Mouse (Mus musculus): ENCODE results near the gene Kcnmb3. TPM values are rescaled to one million over a fixed set of nuclear protein-coding genes. Genes with fewer than 3 reads are reported as not detected.
"Not testable (repeated sequence)": the region's sequence is repeated elsewhere in the genome, so short reads cannot be mapped to it uniquely, and the experiment has no call there.

Kcnmb3 gene
- total RNA-seq, 2 experiments from 2014 or later, result 0.66 TPM; not detected in 1

DNA sequence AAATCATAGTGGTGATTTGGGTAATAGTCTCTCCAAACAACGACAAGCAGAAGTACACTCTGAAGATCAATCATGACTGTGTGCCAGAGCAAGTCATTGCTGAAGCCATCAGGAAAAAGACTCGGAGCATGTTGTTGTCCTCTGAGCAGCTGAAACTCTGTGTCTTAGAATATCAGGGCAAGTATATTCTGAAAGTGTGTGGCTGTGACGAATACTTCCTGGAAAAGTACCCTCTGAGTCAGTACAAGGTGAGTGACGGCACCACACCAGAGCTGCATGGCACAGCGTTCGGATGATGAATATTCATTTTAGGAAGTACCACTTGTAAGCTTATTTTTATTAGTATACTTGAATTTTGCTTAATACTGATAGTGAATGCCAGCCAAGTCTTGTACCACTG lies 54.2 kb downstream of the Kcnmb3 start:
- no peak for DNase-seq (ENCODE audit: extremely low spot score in 1 of 2, low spot score in 1 of 2)

DNA sequence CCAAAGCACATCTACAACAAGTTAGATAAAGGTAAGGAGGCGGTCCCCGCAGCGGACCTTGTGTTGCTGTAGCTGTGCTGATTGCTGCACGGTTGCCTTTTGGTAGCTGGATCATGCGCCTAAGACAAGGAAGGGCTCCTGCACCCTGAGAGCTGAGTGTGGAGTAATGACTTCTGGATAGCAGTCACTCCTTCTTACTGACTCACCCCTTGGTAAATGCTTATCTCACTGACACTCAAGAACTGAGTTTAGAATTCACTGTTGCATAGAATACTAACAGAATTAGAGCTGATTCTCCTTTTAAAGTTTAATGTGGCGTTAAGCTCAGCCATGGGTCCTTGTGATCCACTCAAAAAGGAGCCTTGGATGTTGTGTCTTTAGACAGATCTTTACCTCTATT lies 54.7 kb downstream of the Kcnmb3 start:
- no peak for DNase-seq (ENCODE audit: extremely low spot score in 1 of 2, low spot score in 1 of 2)

DNA sequence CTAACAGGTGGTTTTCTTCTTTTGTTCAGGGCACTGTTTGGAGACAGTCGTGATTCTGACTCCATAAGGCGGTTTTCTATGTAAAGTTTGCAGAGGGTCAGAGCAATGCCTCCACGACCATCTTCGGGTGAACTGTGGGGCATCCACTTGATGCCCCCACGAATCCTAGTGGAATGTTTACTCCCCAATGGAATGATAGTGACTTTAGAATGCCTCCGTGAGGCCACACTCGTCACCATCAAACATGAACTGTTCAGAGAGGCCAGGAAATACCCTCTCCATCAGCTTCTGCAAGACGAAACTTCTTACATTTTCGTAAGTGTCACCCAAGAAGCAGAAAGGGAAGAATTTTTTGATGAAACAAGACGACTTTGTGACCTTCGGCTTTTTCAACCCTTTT lies 55.9 kb downstream of the Kcnmb3 start:
- no peak for DNase-seq (ENCODE audit: extremely low spot score in 1 of 2, low spot score in 1 of 2)

DNA sequence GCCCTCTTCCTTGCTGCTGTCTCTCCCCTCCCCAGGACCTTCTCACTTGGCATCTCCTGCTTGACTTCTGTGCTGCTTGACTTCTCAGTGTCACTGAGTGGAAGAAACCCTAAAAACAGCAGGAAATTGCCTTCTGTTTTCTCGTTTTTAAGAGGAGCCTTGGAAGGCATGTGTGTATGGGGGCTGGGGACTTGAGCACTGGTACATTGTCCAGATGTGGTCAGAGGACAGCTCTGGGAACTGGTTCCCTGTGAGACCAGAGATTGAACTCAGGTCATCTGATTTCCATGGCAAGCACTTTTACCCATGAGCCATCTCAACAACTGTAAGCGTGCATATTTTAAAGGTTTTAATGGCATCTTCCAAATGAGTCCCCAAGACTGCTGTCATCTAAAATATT lies 58.0 kb downstream of the Kcnmb3 start:
- DNase-seq (ENCODE audit: extremely low spot score in 1 of 2, low spot score in 1 of 2), result no peak

DNA sequence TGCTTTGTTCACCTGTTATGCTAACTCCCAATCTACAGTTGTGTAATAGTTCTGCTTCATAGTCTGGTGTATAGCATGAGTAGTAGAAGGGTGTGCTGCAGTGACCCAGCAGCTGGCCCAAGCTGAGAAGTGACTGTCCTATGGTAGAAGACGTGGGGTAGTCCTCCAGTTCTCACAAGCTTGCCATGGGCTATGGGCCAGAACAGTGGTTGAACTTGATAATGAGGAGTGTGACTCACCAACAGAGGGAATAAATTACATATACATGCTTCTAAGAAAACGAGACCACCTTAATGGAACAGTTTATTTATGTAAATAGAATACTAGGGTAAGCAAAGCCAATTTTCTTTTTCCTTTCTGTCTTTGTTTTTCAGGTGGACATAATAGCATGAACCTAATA lies 61.6 kb downstream of the Kcnmb3 start:
- no peak for DNase-seq (ENCODE audit: extremely low spot score in 1 of 2, low spot score in 1 of 2)

DNA sequence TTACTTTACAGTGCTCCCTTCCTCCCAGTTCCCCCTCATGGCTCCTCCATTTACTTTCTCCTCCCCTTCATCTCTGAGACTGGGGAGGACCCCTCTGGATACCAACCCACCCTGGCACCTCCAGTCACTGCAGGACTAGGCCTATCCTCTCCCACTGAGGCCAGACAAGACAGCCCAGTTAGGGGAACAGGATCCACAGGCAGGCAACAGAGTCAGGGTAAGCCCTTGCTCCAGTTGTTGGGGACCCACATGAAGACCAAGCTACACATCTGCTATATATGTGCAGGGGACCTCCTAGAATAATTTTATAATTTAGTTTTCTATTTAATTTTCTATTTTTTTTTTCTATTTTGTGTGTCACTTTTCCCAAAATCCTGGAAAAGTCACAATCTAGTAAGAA lies 62.7 kb downstream of the Kcnmb3 start:
- not testable (repeated sequence) for DNase-seq (ENCODE audit: extremely low spot score in 1 of 2, low spot score in 1 of 2)

DNA sequence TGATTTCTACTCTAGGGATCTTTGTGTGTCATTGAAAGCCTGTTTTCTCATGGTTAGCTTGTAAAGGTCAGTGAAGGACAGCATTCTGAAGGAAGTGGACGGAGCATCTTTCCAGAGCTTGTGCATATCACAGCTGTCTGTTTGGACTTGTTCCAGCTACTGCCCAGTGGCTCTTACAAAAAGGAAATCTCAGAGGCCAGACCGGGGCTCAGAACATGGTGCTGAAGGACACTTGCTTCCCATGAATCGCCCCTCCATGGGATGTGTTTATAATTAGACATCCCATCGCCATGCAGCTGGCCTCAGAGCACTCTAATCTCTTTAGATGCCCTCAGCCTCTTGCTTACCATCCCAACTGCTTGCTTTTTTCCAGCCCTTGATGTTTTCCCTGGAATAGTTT lies 63.1 kb downstream of the Kcnmb3 start:
- DNase-seq (ENCODE audit: extremely low spot score in 1 of 2, low spot score in 1 of 2), result no peak

DNA sequence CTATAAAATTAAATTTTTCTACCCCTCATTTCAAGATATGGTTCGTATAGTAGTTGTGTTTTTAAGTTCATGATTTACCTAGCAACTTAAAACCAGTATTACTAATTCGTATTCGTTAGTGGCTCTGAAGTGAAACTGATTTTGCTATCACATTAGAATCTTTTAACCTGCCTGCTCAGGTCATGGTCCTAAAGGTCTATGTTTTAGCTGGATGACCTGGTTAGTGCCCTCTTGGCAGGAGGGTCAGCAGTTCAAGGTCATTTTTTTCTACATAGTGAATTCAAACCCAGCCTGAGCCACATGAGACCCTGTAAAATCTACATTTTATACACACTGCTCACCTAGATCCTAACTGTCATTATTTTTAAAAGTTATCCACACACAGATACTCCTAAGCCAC lies 63.7 kb downstream of the Kcnmb3 start:
- no peak for DNase-seq (ENCODE audit: extremely low spot score in 1 of 2, low spot score in 1 of 2)

DNA sequence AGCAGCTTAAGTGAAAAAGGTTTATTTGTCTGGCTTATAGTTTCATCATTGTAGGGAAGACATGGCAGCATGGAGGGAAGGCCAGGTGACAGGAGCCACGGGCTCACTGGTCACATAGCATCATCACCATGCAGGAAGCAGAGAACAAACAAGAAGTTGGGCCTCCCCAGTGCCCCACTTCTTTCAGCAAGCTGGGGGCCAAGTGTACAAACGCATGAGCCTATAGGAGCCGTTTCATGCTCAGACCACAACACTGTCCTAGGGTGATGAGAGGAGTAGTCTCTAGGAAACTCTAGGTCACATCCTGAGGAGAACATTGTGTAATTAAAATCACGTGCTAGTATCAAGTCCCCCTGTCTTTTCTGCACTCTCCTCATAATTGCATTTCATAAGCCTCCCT lies 64.3 kb downstream of the Kcnmb3 start:
- no peak for DNase-seq (ENCODE audit: extremely low spot score in 1 of 2, low spot score in 1 of 2)

Other genes with a start within 250 kb of the Kcnmb3 start
- gene Zmat3, start 126.2 kb downstream of the Kcnmb3 start, total RNA-seq (2021), result 10 to 100 TPM; 66.4 to 74.3 TPM
- gene Pik3ca, start 94.6 kb downstream of the Kcnmb3 start, total RNA-seq (2021), result 10 to 100 TPM; 43.6 to 44.0 TPM
- 10 to 100 TPM; 30.5 to 36.1 TPM for gene Zfp639, start 18.0 kb upstream of the Kcnmb3 start, total RNA-seq (2021)
- 100 to 1,000 TPM in 1 of 2 experiments, 10 to 100 TPM in 1; 87.7 to 100 TPM for gene Mfn1, start 37.2 kb upstream of the Kcnmb3 start, total RNA-seq (2021)
- gene Gnb4, start 124.4 kb upstream of the Kcnmb3 start, total RNA-seq (2021), result 10 to 100 TPM; 28.2 to 29.1 TPM
- 10 to 100 TPM; 16.1 to 21.6 TPM for gene Actl6a, start 214.1 kb upstream of the Kcnmb3 start, total RNA-seq (2021)
- gene Ndufb5, start 244.8 kb upstream of the Kcnmb3 start, total RNA-seq (2021), result 100 to 1,000 TPM; 200 to 202 TPM
- gene Mrpl47, start 245.4 kb upstream of the Kcnmb3 start, total RNA-seq (2021), result 10 to 100 TPM; 21.1 to 22.5 TPM

Measured in layer of hippocampus, postnatal 25 days (tissue).